Mouse (Mus musculus): ENCODE results near the gene Rab37. TPM values are rescaled to one million over a fixed set of nuclear protein-coding genes. Genes with fewer than 3 reads are reported as not detected.

Gene Rab37
- polyA plus RNA-seq, 1 experiment, result 44.4 TPM

- peaks cover 5% of the 10 kb centered on the region; the same call in 1 of the 2 replicates for H3K4me1 ChIP-seq (ENCODE audit: control insufficient read depth, insufficient read depth, low read length)
- WGBS, result 70% methylated on average over 6 of the region's 6 CpGs
- no peak for TF ChIP-seq POLR2A (IDR thresholded peaks at IDR 0.05; ENCODE audit: borderline replicate concordance, insufficient read depth, low read length)
- peak; percentile 64 for TF ChIP-seq CTCF (IDR thresholded peaks at IDR 0.05; ENCODE audit: borderline replicate concordance, insufficient read depth, low read depth, low read length)
- no peak overlapping the region for H3K4me3 ChIP-seq (replicated peaks; ENCODE audit: insufficient read depth, low read depth, low read length)
- H3K27me3 ChIP-seq (ENCODE audit: control insufficient read depth, insufficient read depth, low read length), result no peaks in the 10 kb centered on the region
- no peak for DNase-seq
- no peak overlapping the region for H3K27ac ChIP-seq (ENCODE audit: insufficient read depth, low read length)
Measured at GRCm38 (mm10) chr11:115089853-115090252, 1.4 kb upstream of the Rab37 start.

GRCm38 (mm10) chr11:115092140-115092539 lies 909 bp downstream of the Rab37 start:
- 5% methylated on average over 4 of the region's 4 CpGs for WGBS
- peak overlapping the region; percentile 85 for H3K27ac ChIP-seq (ENCODE audit: insufficient read depth, low read length)
- no peaks in the 10 kb centered on the region for H3K27me3 ChIP-seq (ENCODE audit: control insufficient read depth, insufficient read depth, low read length)
- no peak for TF ChIP-seq CTCF (IDR thresholded peaks at IDR 0.05; ENCODE audit: borderline replicate concordance, insufficient read depth, low read depth, low read length)
- TF ChIP-seq POLR2A (IDR thresholded peaks at IDR 0.05; ENCODE audit: borderline replicate concordance, insufficient read depth, low read length), result no peak
- H3K4me1 ChIP-seq (ENCODE audit: control insufficient read depth, insufficient read depth, low read length), result peaks cover 2% of the 10 kb centered on the region; the same call in 1 of the 2 replicates
- DNase-seq, result no peak
- H3K4me3 ChIP-seq (replicated peaks; ENCODE audit: insufficient read depth, low read depth, low read length), result peak overlapping the region; percentile 71

GRCm38 (mm10) chr11:115098203-115098932 lies 7.1 kb downstream of the Rab37 start:
- Histone ChIP-seq H3K27ac (ENCODE audit: insufficient read depth, low read length) (peak overlapping the region; percentile 91), H3K4me3 (replicated peaks; ENCODE audit: insufficient read depth, low read depth, low read length) (no peak overlapping the region), H3K4me1 (ENCODE audit: control insufficient read depth, insufficient read depth, low read length) (peaks cover 11% of the 10 kb centered on the region), H3K27me3 (ENCODE audit: control insufficient read depth, insufficient read depth, low read length) (no peaks in the 10 kb centered on the region)
- TF ChIP-seq POLR2A (IDR thresholded peaks at IDR 0.05; ENCODE audit: borderline replicate concordance, insufficient read depth, low read length), result no peak
- TF ChIP-seq CTCF (IDR thresholded peaks at IDR 0.05; ENCODE audit: borderline replicate concordance, insufficient read depth, low read depth, low read length), result no peak
- 14% methylated on average over 10 of the region's 10 CpGs for WGBS
- DNase-seq, result peak; percentile 66 to 74

GRCm38 (mm10) chr11:115099241-115099840 lies 8.1 kb downstream of the Rab37 start:
- Histone ChIP-seq H3K4me1 (ENCODE audit: control insufficient read depth, insufficient read depth, low read length) (peaks cover 11% of the 10 kb centered on the region), H3K4me3 (replicated peaks; ENCODE audit: insufficient read depth, low read depth, low read length) (no peak overlapping the region), H3K27ac (ENCODE audit: insufficient read depth, low read length) (peak overlapping the region; percentile 91; the same call in 1 of the 2 replicates), H3K27me3 (ENCODE audit: control insufficient read depth, insufficient read depth, low read length) (no peaks in the 10 kb centered on the region)
- TF ChIP-seq CTCF (IDR thresholded peaks at IDR 0.05; ENCODE audit: borderline replicate concordance, insufficient read depth, low read depth, low read length) (no peak), POLR2A (IDR thresholded peaks at IDR 0.05; ENCODE audit: borderline replicate concordance, insufficient read depth, low read length) (no peak)
- no peak for DNase-seq
- 74% methylated on average over 16 of the region's 16 CpGs for WGBS

- H3K27ac ChIP-seq (ENCODE audit: insufficient read depth, low read length), result no peak overlapping the region
- H3K4me1 ChIP-seq (ENCODE audit: control insufficient read depth, insufficient read depth, low read length), result peaks cover 11% of the 10 kb centered on the region
- no peaks in the 10 kb centered on the region for H3K27me3 ChIP-seq (ENCODE audit: control insufficient read depth, insufficient read depth, low read length)
- TF ChIP-seq CTCF (IDR thresholded peaks at IDR 0.05; ENCODE audit: borderline replicate concordance, insufficient read depth, low read depth, low read length) (no peak), POLR2A (IDR thresholded peaks at IDR 0.05; ENCODE audit: borderline replicate concordance, insufficient read depth, low read length) (no peak)
- DNase-seq, result no peak
- H3K4me3 ChIP-seq (replicated peaks; ENCODE audit: insufficient read depth, low read depth, low read length), result no peak overlapping the region
- 82% methylated on average over 5 of the region's 5 CpGs for WGBS
Measured at GRCm38 (mm10) chr11:115100032-115100621, 8.9 kb downstream of the Rab37 start.

DNA sequence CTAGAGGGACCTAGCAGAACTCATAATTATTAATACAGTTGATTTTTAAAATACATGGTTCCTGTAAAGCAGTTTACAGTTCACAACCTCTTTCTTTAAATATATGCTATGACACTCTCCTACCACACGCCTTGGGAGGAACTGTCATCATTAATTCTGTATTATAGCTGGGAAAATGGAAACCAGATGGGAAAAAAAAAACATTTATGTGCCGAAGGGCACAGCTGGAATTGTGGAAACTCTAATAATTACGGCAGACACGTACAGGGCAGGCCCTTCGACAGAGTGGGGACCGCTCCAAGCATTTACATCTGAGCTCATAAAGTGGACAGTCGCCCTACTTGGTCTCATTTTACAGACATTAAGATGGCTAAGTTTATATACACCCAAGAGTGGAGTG lies 9.5 kb downstream of the Rab37 start:
- no peak overlapping the region for H3K27ac ChIP-seq (ENCODE audit: insufficient read depth, low read length)
- H3K4me3 ChIP-seq (replicated peaks; ENCODE audit: insufficient read depth, low read depth, low read length), result no peak overlapping the region
- no peaks in the 10 kb centered on the region for H3K27me3 ChIP-seq (ENCODE audit: control insufficient read depth, insufficient read depth, low read length)
- DNase-seq, result no peak
- WGBS, result 94% methylated on average over 7 of the region's 7 CpGs
- TF ChIP-seq POLR2A (IDR thresholded peaks at IDR 0.05; ENCODE audit: borderline replicate concordance, insufficient read depth, low read length) (no peak), CTCF (IDR thresholded peaks at IDR 0.05; ENCODE audit: borderline replicate concordance, insufficient read depth, low read depth, low read length) (no peak)
- H3K4me1 ChIP-seq (ENCODE audit: control insufficient read depth, insufficient read depth, low read length), result peaks cover 11% of the 10 kb centered on the region

GRCm38 (mm10) chr11:115101615-115102051 lies 10.4 kb downstream of the Rab37 start:
- H3K27me3 ChIP-seq (ENCODE audit: control insufficient read depth, insufficient read depth, low read length), result no peaks in the 10 kb centered on the region
- DNase-seq, result no peak
- peaks cover 11% of the 10 kb centered on the region for H3K4me1 ChIP-seq (ENCODE audit: control insufficient read depth, insufficient read depth, low read length)
- no peak for TF ChIP-seq CTCF (IDR thresholded peaks at IDR 0.05; ENCODE audit: borderline replicate concordance, insufficient read depth, low read depth, low read length)
- TF ChIP-seq POLR2A (IDR thresholded peaks at IDR 0.05; ENCODE audit: borderline replicate concordance, insufficient read depth, low read length), result no peak
- H3K27ac ChIP-seq (ENCODE audit: insufficient read depth, low read length), result no peak overlapping the region
- H3K4me3 ChIP-seq (replicated peaks; ENCODE audit: insufficient read depth, low read depth, low read length), result no peak overlapping the region
- 76% methylated on average over 6 of the region's 6 CpGs for whole genome bisulfite sequencing
